Mouse (Mus musculus) liver, embryonic 14.5 days (tissue): ENCODE measurements around the gene Fyn.

Experiments
- CTCF ChIP-seq: IDR thresholded peaks from 2 replicates; pipeline ENCODE4 v1.5.1; 2016; ENCODE audit warnings: antibody characterized with exemption, low read depth, control low read depth
- EP300 ChIP-seq: IDR thresholded peaks from 2 replicates; pipeline ENCODE4 v1.6.1; 2016; ENCODE audit warnings: antibody characterized with exemption, low read depth

DNA sequence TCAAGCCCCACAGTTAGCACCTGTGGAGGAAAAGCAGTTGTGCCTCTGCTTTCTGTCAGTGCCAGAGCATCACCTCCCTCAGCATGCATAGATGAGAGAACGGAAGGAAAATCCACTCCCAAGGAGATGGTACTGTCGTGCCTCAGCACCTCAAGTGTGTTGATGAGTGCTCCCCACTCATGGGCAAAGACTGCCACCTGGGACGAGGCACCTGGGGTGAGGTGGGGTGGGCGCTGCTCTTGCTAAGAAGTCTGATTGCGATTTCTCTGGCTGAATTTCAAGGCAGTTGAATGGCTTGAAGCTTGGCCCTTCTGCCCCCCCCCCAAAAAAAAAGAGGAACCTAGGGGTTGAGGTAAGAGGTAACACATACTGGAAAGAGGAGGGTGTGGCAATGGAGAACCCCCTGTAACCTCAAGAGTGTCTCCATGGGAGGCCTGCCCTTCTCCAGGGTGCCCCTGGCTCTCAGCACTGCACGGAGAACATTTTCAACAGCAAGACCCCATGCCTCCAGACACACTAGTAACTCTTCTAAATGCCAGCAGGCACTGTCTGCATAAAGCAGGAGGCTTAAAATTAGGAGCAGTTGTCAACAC, 148.0 kb downstream of the Fyn start:
- TF ChIP-seq CTCF (no peak), EP300 (no peak)
